Mouse (Mus musculus) kidney, adult 2 months (tissue): ENCODE measurements around the gene Insm1.

Source experiments
- CTCF ChIP-seq: fragments of 200-500 bp; conservative IDR thresholded peaks from 2 replicates; pipeline ENCODE4 v1.5.1; 2011; ENCODE audit warnings: low read depth, mild to moderate bottlenecking, control low read depth, low read length, moderate library complexity, mixed read lengths; ENCODE audit not compliant: insufficient read depth, insufficient read length
- POLR2A ChIP-seq: fragments of 200-500 bp; IDR thresholded peaks from one replicate; pipeline ENCODE4 v1.6.1; 2011; ENCODE audit warnings: low read depth, low read length, control low read depth

- no peak for TF ChIP-seq POLR2A
- no peak for TF ChIP-seq CTCF
Observed at GRCm38 (mm10) chr2:146224141-146224540, 2.4 kb downstream of the Insm1 start.
